Mouse (Mus musculus): ENCODE results near the gene Sorcs3. TPM values are rescaled to one million over a fixed set of nuclear protein-coding genes. Genes with fewer than 3 reads are reported as not detected.

The Sorcs3 gene
- polyA plus RNA-seq, 1 experiment from 2014 or later = 7.2 TPM

DNA sequence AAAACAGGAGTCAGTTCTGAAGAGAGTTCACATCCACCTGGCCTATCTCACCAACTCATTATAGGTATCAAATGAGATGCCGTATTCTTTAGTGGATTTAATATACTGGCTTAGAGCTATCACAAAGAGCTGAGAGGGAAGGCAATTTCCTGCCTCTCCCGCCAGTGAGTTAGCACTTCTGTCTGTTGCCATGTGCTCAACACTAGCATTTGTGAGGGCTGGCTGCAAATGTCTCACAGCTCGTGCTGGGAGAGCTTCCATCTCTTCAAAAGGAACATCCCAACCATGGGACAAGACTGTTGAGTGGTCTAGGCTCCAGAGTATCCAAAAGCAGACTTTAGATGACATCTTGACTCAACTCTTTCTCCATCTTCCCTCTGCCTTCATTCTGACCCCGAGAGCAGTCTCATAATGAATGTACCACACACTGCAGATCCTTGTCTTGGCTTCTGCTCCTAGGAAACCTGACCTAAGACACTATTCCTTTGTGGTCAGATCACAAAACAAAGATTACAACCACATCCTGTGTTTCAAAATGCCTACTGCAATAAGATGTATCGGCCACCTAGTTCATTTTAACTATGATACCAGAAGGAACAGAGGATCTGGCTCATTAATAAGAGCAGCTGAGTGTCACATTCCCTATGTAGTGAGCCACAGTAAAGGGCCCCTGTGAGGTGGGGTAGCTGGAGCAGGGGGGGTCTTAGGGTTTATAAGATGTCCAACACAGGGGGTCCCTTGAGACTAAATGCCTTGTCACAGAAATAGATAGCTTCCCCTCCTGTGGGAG is 614.9 kb downstream of the Sorcs3 start:
- Histone ChIP-seq H3K4me3 (no peak overlapping the region), H3K9ac (replicated peaks) (no peak overlapping the region), H3K4me2 (replicated peaks) (no peak overlapping the region), H3K36me3 (no peaks in the 10 kb centered on the region), H3K9me3 (no peaks in the 10 kb centered on the region), H3K27ac (replicated peaks) (no peak overlapping the region), H3K4me1 (no peaks in the 10 kb centered on the region), H3K27me3 (no peaks in the 10 kb centered on the region)
- WGBS = 68% methylated on average over 5 of the region's 5 CpGs
- ATAC-seq (replicated peaks) = no peak

DNA sequence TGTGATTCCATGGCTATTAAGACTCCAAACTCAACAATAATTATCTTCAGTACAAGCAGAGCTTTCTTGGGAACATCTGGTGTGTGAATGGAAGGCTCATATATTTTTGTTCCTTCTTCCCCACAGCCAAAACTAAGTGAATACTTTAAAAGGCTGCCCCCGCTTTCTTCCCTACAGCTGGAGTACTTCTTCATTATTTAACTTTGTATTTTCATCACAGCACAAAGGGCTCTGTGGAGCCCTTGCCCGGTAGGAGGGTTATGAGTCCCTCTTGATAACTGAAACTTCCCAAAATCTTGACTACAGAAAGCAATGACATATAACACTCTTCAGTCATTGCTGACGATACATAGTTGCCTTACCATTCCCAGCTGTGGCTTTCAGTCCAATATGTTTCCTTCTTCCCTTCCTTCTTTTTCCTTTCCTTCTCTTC is 615.5 kb downstream of the Sorcs3 start:
- Histone ChIP-seq H3K4me1 (no peaks in the 10 kb centered on the region), H3K27ac (replicated peaks) (no peak overlapping the region), H3K4me3 (no peak overlapping the region), H3K4me2 (replicated peaks) (no peak overlapping the region), H3K9me3 (no peaks in the 10 kb centered on the region), H3K9ac (replicated peaks) (no peak overlapping the region), H3K27me3 (no peaks in the 10 kb centered on the region), H3K36me3 (no peaks in the 10 kb centered on the region)
- no peak for ATAC-seq (replicated peaks)
- 67% methylated on average over 3 of the region's 3 CpGs for WGBS

DNA sequence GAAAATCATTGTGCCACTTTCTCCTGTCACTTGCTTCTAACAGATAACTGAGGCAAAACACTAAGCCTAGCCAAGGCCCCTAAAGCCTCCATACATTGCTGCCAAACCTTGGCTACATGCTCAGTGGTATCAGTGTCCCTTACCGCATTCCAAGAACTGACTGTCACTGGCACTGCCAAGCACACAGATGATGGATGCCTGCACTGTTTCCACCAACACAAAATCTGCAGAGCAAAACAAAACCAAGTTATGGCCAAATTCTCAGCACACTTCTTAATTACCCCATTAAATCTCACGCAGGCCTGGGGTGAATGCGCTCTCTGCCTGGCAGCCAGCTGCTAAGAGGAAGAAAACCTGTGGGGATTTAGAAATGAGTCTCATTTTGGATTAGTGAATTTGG is 628.5 kb downstream of the Sorcs3 start:
- H3K27me3 ChIP-seq = no peaks in the 10 kb centered on the region
- H3K4me2 ChIP-seq (replicated peaks) = no peak overlapping the region
- H3K36me3 ChIP-seq = no peaks in the 10 kb centered on the region
- H3K9me3 ChIP-seq = no peaks in the 10 kb centered on the region
- H3K9ac ChIP-seq (replicated peaks) = no peak overlapping the region
- 20% methylated on average over 3 of the region's 3 CpGs for WGBS
- ATAC-seq (replicated peaks) = peak; percentile 97
- peaks cover 9% of the 10 kb centered on the region; the same call in 1 of the 2 replicates for H3K4me1 ChIP-seq
- no peak overlapping the region for H3K4me3 ChIP-seq
- no peak overlapping the region for H3K27ac ChIP-seq (replicated peaks)

DNA sequence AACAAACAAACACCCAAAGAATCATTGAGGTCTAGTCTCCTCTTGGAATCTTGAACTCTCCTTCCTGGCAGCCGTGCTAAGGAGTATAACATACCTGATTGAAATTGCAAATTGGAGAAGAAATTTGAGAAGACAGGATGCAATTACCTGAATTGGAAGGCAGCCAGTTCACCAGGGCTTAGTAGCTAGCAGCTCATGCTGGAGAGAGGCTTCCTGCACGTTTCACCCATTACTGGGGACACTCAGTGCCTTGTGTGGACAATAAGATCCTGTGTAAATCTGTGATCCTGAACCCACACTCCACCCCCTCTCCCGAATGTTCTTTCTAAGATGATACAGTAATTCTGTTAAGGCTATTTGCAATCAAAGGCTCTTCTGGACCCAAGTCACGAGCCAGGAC is 633.6 kb downstream of the Sorcs3 start:
- no peak overlapping the region for H3K9ac ChIP-seq (replicated peaks)
- H3K4me1 ChIP-seq = peaks cover 9% of the 10 kb centered on the region; the same call in 1 of the 2 replicates
- no peak overlapping the region for H3K4me2 ChIP-seq (replicated peaks)
- H3K27ac ChIP-seq (replicated peaks) = no peak overlapping the region
- H3K9me3 ChIP-seq = no peaks in the 10 kb centered on the region
- WGBS = 62% methylated on average over 4 of the region's 4 CpGs
- H3K4me3 ChIP-seq = no peak overlapping the region
- no peaks in the 10 kb centered on the region for H3K27me3 ChIP-seq
- ATAC-seq (replicated peaks) = no peak
- no peaks in the 10 kb centered on the region for H3K36me3 ChIP-seq

DNA sequence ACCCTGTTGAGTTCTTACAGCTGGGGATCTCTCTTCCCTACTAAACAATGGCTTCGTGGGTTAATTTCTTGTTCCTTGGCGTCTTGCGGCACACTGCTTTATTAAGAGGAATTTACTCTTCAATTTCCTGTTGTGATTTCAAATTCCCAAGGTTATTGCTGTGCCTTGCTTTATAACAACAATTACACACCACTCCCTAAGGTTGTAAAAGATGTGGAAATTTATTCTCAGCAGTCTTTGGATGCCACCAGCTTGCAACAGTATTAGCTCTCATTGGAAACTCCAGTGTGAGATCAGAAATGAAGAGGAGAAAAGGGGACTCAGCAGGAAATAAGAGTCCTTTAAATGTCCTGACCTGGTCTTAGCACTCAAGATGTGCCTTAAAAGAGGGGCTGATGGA is 641.9 kb downstream of the Sorcs3 start:
- Histone ChIP-seq H3K36me3 (no peaks in the 10 kb centered on the region), H3K27ac (replicated peaks) (no peak overlapping the region), H3K4me3 (no peak overlapping the region), H3K4me1 (no peaks in the 10 kb centered on the region), H3K27me3 (no peaks in the 10 kb centered on the region), H3K4me2 (replicated peaks) (no peak overlapping the region), H3K9me3 (no peaks in the 10 kb centered on the region), H3K9ac (replicated peaks) (no peak overlapping the region)
- 83% methylated on average over 3 of the region's 3 CpGs for WGBS
- ATAC-seq (replicated peaks) = no peak

DNA sequence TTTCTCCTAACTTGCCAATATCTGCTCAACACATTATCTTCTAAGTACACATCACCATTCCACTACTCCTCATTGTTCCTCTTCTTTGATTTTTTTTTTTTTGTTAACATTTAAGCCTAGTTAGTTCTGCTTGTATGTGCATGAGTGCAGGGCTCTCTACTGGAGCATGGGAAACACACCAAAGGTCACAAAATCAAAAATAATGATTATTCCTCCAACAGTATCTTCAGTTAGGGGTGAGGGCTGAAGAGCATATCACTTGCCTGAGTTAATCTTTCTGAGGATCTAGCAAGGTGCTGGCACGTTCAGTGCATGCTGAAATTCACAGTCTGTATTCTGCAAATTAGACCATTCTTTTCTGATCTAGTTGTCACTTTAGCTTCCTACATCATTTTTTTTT is 644.6 kb downstream of the Sorcs3 start:
- Histone ChIP-seq H3K4me1 (no peaks in the 10 kb centered on the region), H3K36me3 (no peaks in the 10 kb centered on the region), H3K4me3 (no peak overlapping the region), H3K4me2 (replicated peaks) (no peak overlapping the region), H3K9ac (replicated peaks) (no peak overlapping the region), H3K27ac (replicated peaks) (no peak overlapping the region), H3K9me3 (no peaks in the 10 kb centered on the region), H3K27me3 (no peaks in the 10 kb centered on the region)
- no peak for ATAC-seq (replicated peaks)
- WGBS = 79% methylated on average over 1 of the region's 1 CpGs
